Mouse (Mus musculus) lung, adult 2 months (tissue): ENCODE measurements around the gene 1810062G17Rik.

Experiments
- CTCF ChIP-seq: fragments of 200-500 bp; IDR thresholded peaks from 2 replicates; pipeline ENCODE4 v1.5.1; 2011; ENCODE audit warnings: mild to moderate bottlenecking, low read length, control low read depth; ENCODE audit not compliant: insufficient read depth
- POLR2A ChIP-seq: fragments of 200-500 bp; IDR thresholded peaks from 2 replicates; pipeline ENCODE4 v1.6.1; 2011; ENCODE audit warnings: low read depth, mild to moderate bottlenecking, control low read depth, low read length, borderline replicate concordance; ENCODE audit errors: extremely low read depth

GRCm38 (mm10) chr3:36496273-36496672 is 20.5 kb downstream of the 1810062G17Rik start:
- TF ChIP-seq CTCF, result no peak
- no peak for TF ChIP-seq POLR2A
